In genomic region chr16:16897056-16897584, GRCm38 (mm10) we compare ENCODE assay signal across 8 mouse cellular contexts. TPM values are rescaled to one million over a fixed set of nuclear protein-coding genes. Genes with fewer than 3 reads are reported as not detected.
DNase-seq lines count a peak whose midpoint lies in the region; ATAC-seq and TF ChIP-seq lines count a peak whose summit lies in the region.

No protein-coding gene starts in this region.

- H3K4me3 ChIP-seq in liver, adult 2 months (ENCODE audit: insufficient read depth, low read depth, low read length), result peak overlapping the region; percentile 74
- H3K4me3 ChIP-seq in hindbrain, embryonic 13.5 days, result peak overlapping the region; percentile 64
- H3K4me3 ChIP-seq in midbrain, embryonic 14.5 days (replicated peaks; ENCODE audit: low read depth, low read length), result peak overlapping the region; percentile 60

- peaks cover 4% of the 10 kb centered on the region; the same call in 1 of the 2 replicates for H3K36me3 ChIP-seq in liver, adult 2 months (ENCODE audit: control insufficient read depth, insufficient read depth, low read length)
- H3K36me3 ChIP-seq in hindbrain, embryonic 13.5 days, result peaks cover 27% of the 10 kb centered on the region
- H3K36me3 ChIP-seq in midbrain, embryonic 14.5 days (ENCODE audit: control insufficient read depth, insufficient read depth, low read length), result peaks cover 14% of the 10 kb centered on the region

- peaks cover 5% of the 10 kb centered on the region for H3K4me1 ChIP-seq in liver, adult 2 months (ENCODE audit: control insufficient read depth, insufficient read depth, low read length)
- H3K4me1 ChIP-seq in hindbrain, embryonic 13.5 days (replicated peaks), result peaks cover 30% of the 10 kb centered on the region
- H3K4me1 ChIP-seq in midbrain, embryonic 14.5 days (ENCODE audit: control insufficient read depth, insufficient read depth, low read length), result peaks cover 13% of the 10 kb centered on the region

- DNase-seq in liver, adult 2 months (ENCODE audit: extremely low read depth, low read depth, low spot score), result peak; percentile 10
- no peak for DNase-seq in liver
- DNase-seq in c-Kit-positive CD71-positive TER-119-positive erythroid progenitor cells, embryonic 14.5 days (ENCODE audit: low spot score), result peak; percentile 9
- peak; percentile 40 for DNase-seq in midbrain, embryonic 14.5 days
- no peak for DNase-seq in urinary bladder, postnatal 14 days (ENCODE audit: low spot score)
- DNase-seq in urinary bladder, postnatal 25 days (ENCODE audit: low spot score), result no peak
- DNase-seq in layer of hippocampus, adult 9-10 months (ENCODE audit: low spot score), result no peak

- H3K9ac ChIP-seq in liver, adult 2 months (ENCODE audit: low read depth, low read length), result peak overlapping the region; percentile 78
- peak overlapping the region; percentile 80 for H3K9ac ChIP-seq in hindbrain, embryonic 13.5 days
- peak overlapping the region; percentile 83 for H3K9ac ChIP-seq in midbrain, embryonic 14.5 days (replicated peaks; ENCODE audit: low read length)

- no peak for TF ChIP-seq CTCF in liver, adult 2 months (IDR thresholded peaks at IDR 0.05; ENCODE audit: low read depth, low read length)

- peaks cover 10% of the 10 kb centered on the region; the same call in 1 of the 2 replicates for H3K79me2 ChIP-seq in liver, adult 2 months (ENCODE audit: control insufficient read depth, insufficient read depth, low read length)

- 30% methylated on average over 10 of the region's 10 CpGs for WGBS in liver, adult 2 months
- 32% methylated on average over 10 of the region's 10 CpGs for WGBS in hindbrain, embryonic 13.5 days
- 24% methylated on average over 10 of the region's 10 CpGs for WGBS in midbrain, embryonic 14.5 days

- peak overlapping the region; percentile 14; the same call in 1 of the 2 replicates for H3K27ac ChIP-seq in liver, adult 2 months (replicated peaks; ENCODE audit: insufficient read depth, low read depth, low read length)
- H3K27ac ChIP-seq in hindbrain, embryonic 13.5 days, result peak overlapping the region; percentile 79
- H3K27ac ChIP-seq in midbrain, embryonic 14.5 days (replicated peaks; ENCODE audit: low read depth, low read length), result peak overlapping the region; percentile 72

- H3K9me3 ChIP-seq in hindbrain, embryonic 13.5 days, result no peaks in the 10 kb centered on the region
- no peaks in the 10 kb centered on the region for H3K9me3 ChIP-seq in midbrain, embryonic 14.5 days (ENCODE audit: control insufficient read depth, low read length)

- no peaks in the 10 kb centered on the region for H3K27me3 ChIP-seq in liver, adult 2 months (ENCODE audit: control insufficient read depth, insufficient read depth, low read length)
- no peaks in the 10 kb centered on the region for H3K27me3 ChIP-seq in hindbrain, embryonic 13.5 days
- H3K27me3 ChIP-seq in midbrain, embryonic 14.5 days (ENCODE audit: control insufficient read depth, insufficient read depth, low read length), result no peaks in the 10 kb centered on the region

- peak overlapping the region; percentile 85 for H3K4me2 ChIP-seq in hindbrain, embryonic 13.5 days
- peak overlapping the region; percentile 84 for H3K4me2 ChIP-seq in midbrain, embryonic 14.5 days (ENCODE audit: low read length)

- no peak for TF ChIP-seq POLR2A in liver, adult 2 months (IDR thresholded peaks at IDR 0.05; ENCODE audit: extremely low read depth, insufficient read depth, low read length)

- ATAC-seq in hindbrain, embryonic 13.5 days (ENCODE audit: low FRiP score), result peak; percentile 3; the same call in 1 of the 2 replicates
- peak; percentile 21; the same call in 1 of the 2 replicates for ATAC-seq in midbrain, embryonic 14.5 days (ENCODE audit: low FRiP score, low TSS enrichment)

RNA-seq across cellular contexts. Expression of gene Ppm1f, which starts 0.9 kb away (rescaled TPM):
- total RNA-seq in liver, adult 2 months (2014; rRNA removed), result 12.2 and 15.4 TPM in 2 replicates
- 11.0 and 11.2 TPM in 2 replicates for polyA plus RNA-seq in liver, adult 2 months (2012; rRNA removed)
- 26.3 and 28.2 TPM in 2 replicates for polyA plus RNA-seq in hindbrain, embryonic 13.5 days (2015; fragmentation: Nextera tagmentation; extraction: Ambion mirVana)
- polyA plus RNA-seq in midbrain, embryonic 14.5 days (2014; fragmentation: Nextera tagmentation; extraction: Ambion mirVana), result 15.5 and 17.4 TPM in 2 replicates

RNA-seq across cellular contexts. Expression of gene Vpreb1, which starts 26.5 kb away (rescaled TPM):
- total RNA-seq in liver, adult 2 months (2014; rRNA removed), result not detected in 2 replicates
- polyA plus RNA-seq in liver, adult 2 months (2012; rRNA removed), result 1.3 and 2.4 TPM in 2 replicates
- polyA plus RNA-seq in hindbrain, embryonic 13.5 days (2015; fragmentation: Nextera tagmentation; extraction: Ambion mirVana), result 1.7 and 2.3 TPM in 2 replicates
- 0.84 and 1.3 TPM in 2 replicates for polyA plus RNA-seq in midbrain, embryonic 14.5 days (2014; fragmentation: Nextera tagmentation; extraction: Ambion mirVana)

RNA-seq across cellular contexts. Expression of gene Top3b, which starts 26.6 kb away (rescaled TPM):
- 18.8 and 25.2 TPM in 2 replicates for total RNA-seq in liver, adult 2 months (2014; rRNA removed)
- 31.0 and 40.9 TPM in 2 replicates for polyA plus RNA-seq in liver, adult 2 months (2012; rRNA removed)
- 71.0 and 72.8 TPM in 2 replicates for polyA plus RNA-seq in hindbrain, embryonic 13.5 days (2015; fragmentation: Nextera tagmentation; extraction: Ambion mirVana)
- 67.5 and 71.9 TPM in 2 replicates for polyA plus RNA-seq in midbrain, embryonic 14.5 days (2014; fragmentation: Nextera tagmentation; extraction: Ambion mirVana)

RNA-seq across cellular contexts. Expression of gene Igll1, which starts 33.3 kb away (rescaled TPM):
- not detected in 2 replicates for total RNA-seq in liver, adult 2 months (2014; rRNA removed)
- polyA plus RNA-seq in liver, adult 2 months (2012; rRNA removed), result not detected in 2 replicates
- 0.14 TPM in 1 of 2 replicates, not detected in the other for polyA plus RNA-seq in hindbrain, embryonic 13.5 days (2015; fragmentation: Nextera tagmentation; extraction: Ambion mirVana)
- not detected in 2 replicates for polyA plus RNA-seq in midbrain, embryonic 14.5 days (2014; fragmentation: Nextera tagmentation; extraction: Ambion mirVana)

Comparison
In these comparisons a context has a peak if more than half of its experiments do, and no peak if none do; other contexts are left out.
1. DNase-seq: peak in liver, adult 2 months (single experiment), c-Kit-positive CD71-positive TER-119-positive erythroid progenitor cells, embryonic 14.5 days (single experiment) and midbrain, embryonic 14.5 days (single experiment); none in liver (single experiment), urinary bladder, postnatal 14 days (single experiment), urinary bladder, postnatal 25 days (single experiment) and layer of hippocampus, adult 9-10 months (single experiment).
2. H3K27ac ChIP-seq: peak in every context shown above with its lines; median percentile 79 in hindbrain, embryonic 13.5 days; 72 in midbrain, embryonic 14.5 days; 14 in liver, adult 2 months.
3. Peak in every context shown above with its lines, with median percentiles within 50 percentile points of each other: H3K4me3 ChIP-seq and H3K9ac ChIP-seq.